Mouse (Mus musculus) cerebral cortex, adult 2 months (tissue): Measurements from ENCODE around the gene Ferd3l.

Source experiments
- WGBS: fragments of 180-500 bp; shearing (Covaris S2); methylation state at CpG from one replicate; pipeline ENCODE4 v1.1.7; 2018; 5-methylcytosine and 5-hydroxymethylcytosine counted together

Ferd3l gene

GRCm38 (mm10) chr12:33965661-33966360 is 37.6 kb downstream of the Ferd3l start:
- WGBS, result 8% methylated on average over 5 of the region's 5 CpGs

- WGBS, result 2% methylated on average over 35 of the region's 35 CpGs
Observed at GRCm38 (mm10) chr12:33966490-33967415, 38.5 kb downstream of the Ferd3l start.

- WGBS, result 2% methylated on average over 21 of the region's 21 CpGs
Observed at GRCm38 (mm10) chr12:33967514-33967913, 39.3 kb downstream of the Ferd3l start.

GRCm38 (mm10) chr12:33968041-33968897 is 40.0 kb downstream of the Ferd3l start:
- WGBS, result 3% methylated on average over 37 of the region's 37 CpGs

- WGBS, result 24% methylated on average over 4 of the region's 4 CpGs
Observed at GRCm38 (mm10) chr12:33968898-33969178, 40.6 kb downstream of the Ferd3l start.
